Mouse (Mus musculus) cerebellum, adult 8-10 months (tissue): ENCODE results near the gene Ackr3.

Experiments
- DNase-seq: peaks from one replicate; pipeline ENCODE4 v3.0.0; 2022

Gene Ackr3

GRCm38 (mm10) chr1:90262380-90262779 is 58.6 kb downstream of the Ackr3 start:
- no peak for DNase-seq
